Mouse (Mus musculus): ENCODE results near the gene Copb2. TPM values are rescaled to one million over a fixed set of nuclear protein-coding genes. Genes with fewer than 3 reads are reported as not detected.
A peak's percentile ranks its signal among the peaks of the same experiment; 100 is the strongest.

Gene Copb2
- polyA plus RNA-seq, 2 experiments, result 139 to 211 TPM

GRCm38 (mm10) chr9:98538713-98539360 is 24.7 kb upstream of the Copb2 start:
- DNase-seq (ENCODE audit: low spot score) (peak; percentile 92), ATAC-seq (ENCODE audit: low FRiP score, low read depth) (peak; percentile 53; the same call in 1 of the 2 replicates)
- no peak for TF ChIP-seq POLR2A (IDR thresholded peaks at IDR 0.05; ENCODE audit: borderline replicate concordance, extremely low read depth, insufficient read depth, insufficient read length)
- WGBS, result 4% methylated on average over 13 of the region's 13 CpGs
- Histone ChIP-seq H3K27me3 (ENCODE audit: control insufficient read depth, insufficient read depth, low read length) (no peaks in the 10 kb centered on the region), H3K4me2 (replicated peaks; ENCODE audit: low read depth, low read length, severe bottlenecking) (peak overlapping the region; percentile 14; the same call in 1 of the 2 replicates), H3K4me1 (ENCODE audit: control insufficient read depth, insufficient read depth, low read length) (no peaks in the 10 kb centered on the region), H3K9ac (ENCODE audit: low read depth, low read length, severe bottlenecking) (no peak overlapping the region), H3K9me3 (ENCODE audit: control insufficient read depth, low read length) (no peaks in the 10 kb centered on the region), H3K36me3 (ENCODE audit: control insufficient read depth, insufficient read depth, low read length) (no peaks in the 10 kb centered on the region), H3K4me3 (replicated peaks; ENCODE audit: low read length) (no peak overlapping the region), H3K27ac (replicated peaks; ENCODE audit: low read depth, low read length) (no peak overlapping the region)

GRCm38 (mm10) chr9:98544042-98544441 is 19.5 kb upstream of the Copb2 start:
- Histone ChIP-seq H3K4me1 (ENCODE audit: control insufficient read depth, insufficient read depth, low read length) (no peaks in the 10 kb centered on the region), H3K36me3 (ENCODE audit: control insufficient read depth, insufficient read depth, low read length) (no peaks in the 10 kb centered on the region), H3K9ac (ENCODE audit: low read depth, low read length, severe bottlenecking) (no peak overlapping the region), H3K9me3 (ENCODE audit: control insufficient read depth, low read length) (no peaks in the 10 kb centered on the region), H3K27me3 (ENCODE audit: control insufficient read depth, insufficient read depth, low read length) (no peaks in the 10 kb centered on the region), H3K4me3 (replicated peaks; ENCODE audit: low read length) (no peak overlapping the region), H3K27ac (replicated peaks; ENCODE audit: low read depth, low read length) (no peak overlapping the region), H3K4me2 (replicated peaks; ENCODE audit: low read depth, low read length, severe bottlenecking) (no peak overlapping the region)
- DNase-seq (ENCODE audit: low spot score) (no peak), ATAC-seq (ENCODE audit: low FRiP score, low read depth) (no peak)
- TF ChIP-seq POLR2A (IDR thresholded peaks at IDR 0.05; ENCODE audit: borderline replicate concordance, extremely low read depth, insufficient read depth, insufficient read length), result no peak
- WGBS, result 86% methylated on average over 3 of the region's 3 CpGs

GRCm38 (mm10) chr9:98583852-98584251 is 20.3 kb downstream of the Copb2 start:
- H3K9ac ChIP-seq (ENCODE audit: low read depth, low read length, severe bottlenecking), result no peak overlapping the region
- no peaks in the 10 kb centered on the region for H3K9me3 ChIP-seq (ENCODE audit: control insufficient read depth, low read length)
- DNase-seq (ENCODE audit: low spot score) (no peak), ATAC-seq (ENCODE audit: low FRiP score, low read depth) (no peak)
- 94% methylated on average over 4 of the region's 4 CpGs for WGBS
- no peak overlapping the region for H3K4me2 ChIP-seq (replicated peaks; ENCODE audit: low read depth, low read length, severe bottlenecking)
- TF ChIP-seq POLR2A (IDR thresholded peaks at IDR 0.05; ENCODE audit: borderline replicate concordance, extremely low read depth, insufficient read depth, insufficient read length), result no peak
- H3K36me3 ChIP-seq (ENCODE audit: control insufficient read depth, insufficient read depth, low read length), result peaks cover 91% of the 10 kb centered on the region
- H3K27ac ChIP-seq (replicated peaks; ENCODE audit: low read depth, low read length), result no peak overlapping the region
- H3K27me3 ChIP-seq (ENCODE audit: control insufficient read depth, insufficient read depth, low read length), result no peaks in the 10 kb centered on the region
- no peaks in the 10 kb centered on the region for H3K4me1 ChIP-seq (ENCODE audit: control insufficient read depth, insufficient read depth, low read length)
- H3K4me3 ChIP-seq (replicated peaks; ENCODE audit: low read length), result no peak overlapping the region

- WGBS, result 86% methylated on average over 6 of the region's 6 CpGs
- ATAC-seq (ENCODE audit: low FRiP score, low read depth) (no peak), DNase-seq (ENCODE audit: low spot score) (no peak)
- Histone ChIP-seq H3K9ac (ENCODE audit: low read depth, low read length, severe bottlenecking) (no peak overlapping the region), H3K9me3 (ENCODE audit: control insufficient read depth, low read length) (no peaks in the 10 kb centered on the region; the same call in 1 of the 2 replicates), H3K4me3 (replicated peaks; ENCODE audit: low read length) (no peak overlapping the region), H3K4me2 (replicated peaks; ENCODE audit: low read depth, low read length, severe bottlenecking) (no peak overlapping the region), H3K27me3 (ENCODE audit: control insufficient read depth, insufficient read depth, low read length) (no peaks in the 10 kb centered on the region), H3K4me1 (ENCODE audit: control insufficient read depth, insufficient read depth, low read length) (peaks cover 5% of the 10 kb centered on the region), H3K36me3 (ENCODE audit: control insufficient read depth, insufficient read depth, low read length) (peaks cover 33% of the 10 kb centered on the region), H3K27ac (replicated peaks; ENCODE audit: low read depth, low read length) (no peak overlapping the region)
- no peak for TF ChIP-seq POLR2A (IDR thresholded peaks at IDR 0.05; ENCODE audit: borderline replicate concordance, extremely low read depth, insufficient read depth, insufficient read length)
These were observed 36.6 kb downstream of the Copb2 start for GRCm38 (mm10) chr9:98600094-98600493.

- H3K9me3 ChIP-seq (ENCODE audit: control insufficient read depth, low read length), result no peaks in the 10 kb centered on the region; the same call in 1 of the 2 replicates
- H3K4me3 ChIP-seq (replicated peaks; ENCODE audit: low read length), result peak within 1 kb of the TSS; percentile 60
- no peaks in the 10 kb centered on the region for H3K27me3 ChIP-seq (ENCODE audit: control insufficient read depth, insufficient read depth, low read length)
- ATAC-seq (ENCODE audit: low FRiP score, low read depth) (peak; percentile 94), DNase-seq (ENCODE audit: low spot score) (peak; percentile 93)
- H3K4me1 ChIP-seq (ENCODE audit: control insufficient read depth, insufficient read depth, low read length), result peaks cover 5% of the 10 kb centered on the region
- H3K9ac ChIP-seq (ENCODE audit: low read depth, low read length, severe bottlenecking), result peak within 1 kb of the TSS; percentile 61
- WGBS, result under 1% methylated on average over 44 of the region's 44 CpGs
- no peak within 1 kb of the TSS for H3K27ac ChIP-seq (replicated peaks; ENCODE audit: low read depth, low read length)
- peak within 1 kb of the TSS; percentile 91 for H3K4me2 ChIP-seq (replicated peaks; ENCODE audit: low read depth, low read length, severe bottlenecking)
- 0 out of 2 replicates have a peak, but pooled peaks have one; percentile 16 for TF ChIP-seq POLR2A (IDR thresholded peaks at IDR 0.05; ENCODE audit: borderline replicate concordance, extremely low read depth, insufficient read depth, insufficient read length)
- H3K36me3 ChIP-seq (ENCODE audit: control insufficient read depth, insufficient read depth, low read length), result peaks cover 22% of the 10 kb centered on the region
These were observed 37.8 kb downstream of the Copb2 start, which contains the start of gene Mrps22 for GRCm38 (mm10) chr9:98601156-98601836. Gene Mrps22 (minus strand): TSS chr9:98601660.

Data from limb, embryonic 14.5 days (tissue).